Mouse (Mus musculus) cerebellum, adult 11 months (tissue): ENCODE data around the gene Gm42417.

Experiments
- DNase-seq: peaks from one replicate; pipeline ENCODE4 v3.0.0; 2022

Gene Gm42417

DNA sequence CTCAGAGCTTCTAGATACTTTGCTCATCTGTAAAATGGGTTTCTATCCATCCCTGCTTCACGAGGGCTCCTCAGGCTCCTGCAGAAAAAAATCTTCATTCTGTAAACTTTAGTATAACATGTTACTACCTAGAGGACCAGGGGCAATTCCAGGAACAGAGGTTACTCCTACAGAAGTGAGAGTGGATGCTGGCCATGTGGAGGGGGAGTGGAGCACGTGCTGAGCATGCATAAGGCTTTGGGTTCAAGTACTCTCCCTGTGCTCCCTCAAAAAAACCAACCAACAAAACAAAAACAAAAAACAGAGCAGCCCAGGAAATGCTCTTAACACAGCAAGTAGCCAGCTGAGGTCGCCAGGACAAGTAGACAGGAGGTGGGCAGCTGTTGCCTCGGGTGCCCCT is 24.4 kb upstream of the Gm42417 start:
- no peak for DNase-seq

GRCm38 (mm10) chr1:36563197-36563596 is 24.0 kb upstream of the Gm42417 start:
- DNase-seq, result no peak

GRCm38 (mm10) chr1:36562388-36562787 is 23.2 kb upstream of the Gm42417 start:
- DNase-seq, result no peak

DNA sequence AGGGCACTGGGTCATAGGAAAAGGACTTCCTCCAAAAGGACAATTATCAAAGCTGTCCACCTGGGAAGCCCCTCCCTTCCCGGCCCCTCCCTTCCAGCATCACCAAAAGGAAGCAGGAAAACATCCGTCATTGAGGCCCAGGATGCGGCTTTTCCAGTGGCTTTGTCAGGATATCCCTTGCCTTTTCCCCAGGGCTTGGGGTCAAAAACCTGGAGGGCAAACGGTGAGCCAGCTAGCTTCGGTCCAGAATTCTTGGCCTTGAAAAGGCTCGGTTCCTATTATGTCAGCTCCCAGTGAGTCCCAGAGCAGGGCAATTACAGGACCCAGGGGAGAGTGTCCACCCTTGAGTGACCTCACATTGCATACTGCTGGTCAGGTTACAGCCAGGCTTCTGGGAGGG is 21.7 kb upstream of the Gm42417 start:
- no peak for DNase-seq

DNA sequence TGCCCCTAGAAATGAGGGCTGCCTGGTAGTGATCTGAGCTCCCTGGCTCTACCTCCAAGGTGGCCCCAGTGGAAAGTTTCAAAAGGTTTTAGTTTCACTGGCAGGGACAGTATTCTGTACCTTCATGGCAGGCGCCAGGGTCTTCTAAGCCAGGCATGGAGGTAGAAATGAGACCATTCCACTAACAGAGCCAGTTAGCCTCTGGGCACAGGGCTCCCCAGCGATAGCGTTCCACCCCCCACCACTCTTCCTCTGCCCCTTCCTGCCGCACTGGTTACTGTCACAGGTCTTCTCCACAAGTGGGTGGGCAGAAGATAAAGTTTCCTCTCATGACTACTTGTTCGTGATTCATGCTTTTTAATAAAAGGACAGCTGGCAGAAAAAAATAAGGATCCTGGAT is 20.7 kb upstream of the Gm42417 start:
- no peak for DNase-seq

- no peak for DNase-seq
These were observed 20.0 kb upstream of the Gm42417 start for GRCm38 (mm10) chr1:36559256-36559655.

DNA sequence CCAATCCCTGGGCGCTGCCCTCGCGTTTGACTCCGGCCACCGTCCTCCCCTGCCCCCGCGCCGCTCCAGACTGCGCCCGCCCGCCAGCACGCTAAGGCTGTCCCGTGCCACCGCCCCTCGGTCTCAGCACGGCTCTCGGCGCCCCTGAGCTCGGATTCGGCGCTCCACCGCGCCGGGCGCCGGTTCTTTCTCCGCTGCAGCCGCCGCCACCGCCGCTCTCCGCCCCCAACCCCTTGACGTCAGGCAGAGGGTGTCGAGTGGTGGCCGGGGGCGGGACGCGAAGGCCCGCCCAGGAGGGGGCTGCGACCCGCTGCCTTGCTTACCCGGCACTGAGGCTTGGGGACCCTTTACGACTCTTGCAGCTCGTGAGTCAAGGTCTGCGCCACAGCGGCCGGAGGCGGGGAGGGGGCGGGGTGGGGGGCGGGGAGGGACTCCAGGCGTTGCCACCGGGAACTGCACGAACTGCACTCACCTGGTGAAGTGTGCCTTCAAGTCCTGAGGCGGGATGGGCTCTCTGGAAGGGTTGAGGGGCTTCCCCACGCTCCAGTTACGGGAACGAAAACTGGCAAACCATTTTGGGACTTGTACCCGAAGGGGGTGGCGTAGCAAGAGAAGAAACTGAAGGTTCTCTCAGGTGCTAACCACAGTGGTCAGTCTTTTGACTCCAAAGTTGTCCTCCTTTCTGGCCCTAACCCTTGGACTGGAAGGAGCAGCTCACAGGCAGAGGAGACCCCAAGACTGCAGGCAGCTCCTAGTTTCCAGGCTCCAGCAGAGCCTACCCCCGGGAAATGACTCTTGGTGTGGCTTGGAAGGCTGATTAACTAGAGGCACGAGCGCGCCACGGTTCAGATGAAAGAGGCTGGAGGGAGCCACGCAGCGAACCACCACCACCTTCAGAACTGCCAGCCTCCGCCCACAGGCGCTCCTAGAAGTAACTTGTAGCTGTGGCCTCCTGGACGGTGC is 19.1 kb upstream of the Gm42417 start, which contains the start of gene Sema4c:
Gene Sema4c (minus strand): TSS at position 319 of the 963 bp plus-strand sequence.
- peak; percentile 63 for DNase-seq

GRCm38 (mm10) chr1:36557457-36558011 is 18.3 kb upstream of the Gm42417 start:
- DNase-seq, result no peak

DNA sequence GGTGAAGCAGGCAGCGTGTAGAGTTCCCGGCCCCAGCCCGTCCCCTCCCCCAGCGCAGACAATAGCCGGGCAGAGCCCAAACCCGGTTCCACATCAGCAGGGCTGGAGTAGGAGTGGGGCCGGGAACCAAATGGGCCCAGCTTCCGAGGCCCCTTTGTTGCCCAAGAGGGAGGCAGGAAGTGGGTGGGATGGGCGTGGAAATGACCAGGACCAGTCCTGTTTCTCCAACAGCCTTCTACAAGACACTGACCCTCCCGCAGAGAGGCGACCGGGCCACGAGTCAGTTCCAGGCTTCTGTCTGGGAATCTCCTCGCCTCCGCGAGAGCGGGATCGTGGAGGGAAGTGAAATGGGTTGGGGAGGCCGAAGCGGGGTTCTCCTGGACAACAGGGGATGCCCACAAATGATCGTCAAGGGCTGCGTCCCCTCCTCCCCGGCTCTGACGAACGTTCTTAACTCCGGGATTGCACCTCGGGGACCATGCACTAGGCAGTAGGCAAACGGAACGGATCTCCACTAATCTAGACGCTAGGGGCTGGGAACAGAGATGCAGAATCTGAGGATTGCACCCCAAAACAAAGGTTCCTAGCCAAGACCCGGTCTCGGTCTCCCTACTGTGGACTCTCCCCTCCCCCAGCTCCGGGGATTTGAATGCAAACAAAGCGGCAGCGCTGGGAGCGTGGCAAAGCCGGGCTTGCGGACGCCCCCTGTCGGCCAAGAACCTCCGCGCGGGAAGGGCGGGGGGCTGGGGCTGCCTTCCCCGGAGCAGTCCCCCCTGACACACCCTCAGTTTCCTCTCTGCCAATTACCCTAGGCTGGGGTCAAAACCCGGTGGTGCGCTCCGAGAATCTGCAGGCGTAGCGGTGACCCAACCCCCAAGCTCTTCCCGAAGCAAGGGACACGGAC is 17.6 kb upstream of the Gm42417 start:
- DNase-seq, result peak; percentile 92

DNA sequence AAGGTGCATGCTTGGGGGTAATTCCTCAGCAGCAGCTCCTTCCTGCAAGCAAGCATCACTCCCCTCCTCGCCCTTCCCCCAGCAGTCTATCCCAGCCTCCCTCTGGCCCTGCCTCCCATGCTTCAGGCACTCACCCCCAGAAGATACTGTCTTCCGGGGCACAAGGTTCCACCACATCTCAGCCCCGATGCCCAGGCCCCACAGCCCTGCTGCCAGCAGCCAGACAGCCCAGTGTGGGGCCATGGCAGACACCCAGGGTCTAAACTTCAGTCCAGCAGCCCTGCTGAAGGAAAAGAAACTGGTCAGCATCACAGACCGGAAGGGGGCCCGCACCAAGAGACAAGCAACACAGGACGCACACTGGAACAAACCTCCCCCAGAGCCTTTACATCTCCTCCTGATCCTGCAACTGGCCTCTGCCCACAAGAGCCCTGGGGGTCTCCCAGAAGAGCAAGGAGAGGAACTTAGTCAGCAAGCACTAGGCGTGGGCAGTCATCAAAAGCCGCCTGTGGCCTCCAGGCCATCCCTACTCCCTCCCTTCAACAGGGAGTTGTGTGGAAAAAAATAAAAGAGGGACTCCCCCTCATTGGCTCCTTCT is 16.7 kb upstream of the Gm42417 start:
- DNase-seq, result peak; percentile 55

- DNase-seq, result no peak
These were observed 15.6 kb upstream of the Gm42417 start for GRCm38 (mm10) chr1:36554633-36555399.

- peak; percentile 83 for DNase-seq
These were observed 13.3 kb upstream of the Gm42417 start for GRCm38 (mm10) chr1:36552506-36552905.

DNA sequence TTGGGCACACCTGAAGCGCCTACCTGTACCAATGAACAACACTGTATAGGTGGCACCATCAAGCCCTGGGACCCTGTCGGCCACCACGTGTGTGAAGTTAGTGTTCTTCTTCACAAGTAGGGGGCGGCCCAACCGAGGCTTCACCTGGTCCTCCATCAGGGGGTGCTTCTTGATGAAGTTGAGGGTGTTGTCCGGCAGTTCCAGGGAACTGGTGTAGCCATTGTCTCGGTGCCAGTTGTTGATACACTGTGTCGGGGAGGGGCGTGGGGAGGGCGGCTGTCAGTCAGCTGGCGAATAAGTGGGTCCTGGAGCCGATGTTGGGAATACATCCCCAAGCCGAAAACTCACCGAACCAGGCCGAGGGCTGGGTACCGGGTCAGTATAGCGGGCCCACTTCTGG is 12.7 kb upstream of the Gm42417 start:
- DNase-seq, result no peak

- DNase-seq, result peak; percentile 60
These were observed 11.0 kb upstream of the Gm42417 start for GRCm38 (mm10) chr1:36550075-36550863.

DNA sequence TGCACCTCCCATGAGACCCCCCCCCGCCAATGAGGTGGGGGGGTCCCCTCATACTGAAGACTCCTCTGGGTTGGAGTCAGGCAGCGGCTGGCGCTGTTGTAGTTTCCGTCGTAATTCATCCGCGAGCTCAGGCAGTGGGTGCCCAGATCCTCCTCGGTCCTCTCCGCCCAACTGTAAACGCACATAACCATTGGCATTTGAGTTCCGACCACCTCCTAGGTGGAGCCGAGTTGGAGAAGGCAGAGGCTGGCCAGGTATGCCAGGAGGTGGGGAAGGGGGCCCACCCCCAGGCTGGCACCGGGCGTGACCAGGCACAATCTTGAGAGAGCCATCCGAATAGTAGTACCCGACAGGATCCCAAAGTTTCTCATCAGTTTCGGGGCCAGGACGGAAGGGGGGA is 10.3 kb upstream of the Gm42417 start:
- DNase-seq, result no peak

DNA sequence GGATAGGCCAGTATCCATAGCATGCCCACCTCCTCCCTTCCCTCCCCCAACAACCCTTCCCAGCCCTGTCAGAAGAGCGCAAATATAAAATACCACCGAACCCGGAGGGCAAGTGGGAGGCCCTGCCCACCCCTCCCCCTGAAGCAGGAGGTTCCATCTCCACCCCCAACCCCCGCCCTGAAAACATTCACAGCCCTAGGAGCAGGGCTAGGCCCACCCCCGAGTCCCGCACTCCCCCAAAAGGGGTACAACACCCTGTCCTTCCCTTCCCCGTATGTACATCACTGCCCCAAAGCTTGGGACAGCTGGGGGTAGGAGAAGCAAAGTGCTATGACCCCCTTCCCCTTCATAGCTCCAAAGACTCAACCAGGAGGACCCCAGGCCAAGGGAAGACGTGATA is 9.5 kb upstream of the Gm42417 start:
- DNase-seq, result no peak

DNA sequence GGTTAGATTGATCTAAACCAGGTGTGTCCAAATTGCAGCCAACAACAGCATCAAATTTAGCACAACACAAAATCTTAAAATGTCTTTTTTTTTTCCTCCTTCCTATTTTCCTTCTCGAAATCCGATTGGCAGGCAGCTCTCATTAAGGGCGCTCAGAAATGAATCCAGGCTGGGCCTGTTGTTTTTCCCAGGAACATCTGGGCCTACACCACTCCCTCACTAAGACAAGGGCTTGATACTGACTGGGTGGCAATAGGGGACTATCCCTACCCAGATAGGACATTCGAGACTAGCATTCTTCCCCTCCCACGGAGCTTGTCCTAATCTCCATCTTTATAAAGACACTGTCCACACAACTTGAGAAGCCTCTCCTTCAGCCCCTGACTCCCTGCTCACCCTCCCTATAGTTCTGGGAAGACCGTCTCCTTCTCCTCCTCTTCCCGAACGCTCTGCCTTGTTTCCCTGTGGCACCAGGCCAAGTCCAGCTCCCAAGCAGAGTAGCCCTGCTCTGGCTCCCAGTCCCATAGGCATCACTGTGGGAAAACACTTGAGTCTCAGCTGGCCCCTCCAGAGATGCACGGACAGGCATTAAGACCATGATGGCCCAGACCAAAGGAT is 8.9 kb upstream of the Gm42417 start:
- no peak for DNase-seq

DNA sequence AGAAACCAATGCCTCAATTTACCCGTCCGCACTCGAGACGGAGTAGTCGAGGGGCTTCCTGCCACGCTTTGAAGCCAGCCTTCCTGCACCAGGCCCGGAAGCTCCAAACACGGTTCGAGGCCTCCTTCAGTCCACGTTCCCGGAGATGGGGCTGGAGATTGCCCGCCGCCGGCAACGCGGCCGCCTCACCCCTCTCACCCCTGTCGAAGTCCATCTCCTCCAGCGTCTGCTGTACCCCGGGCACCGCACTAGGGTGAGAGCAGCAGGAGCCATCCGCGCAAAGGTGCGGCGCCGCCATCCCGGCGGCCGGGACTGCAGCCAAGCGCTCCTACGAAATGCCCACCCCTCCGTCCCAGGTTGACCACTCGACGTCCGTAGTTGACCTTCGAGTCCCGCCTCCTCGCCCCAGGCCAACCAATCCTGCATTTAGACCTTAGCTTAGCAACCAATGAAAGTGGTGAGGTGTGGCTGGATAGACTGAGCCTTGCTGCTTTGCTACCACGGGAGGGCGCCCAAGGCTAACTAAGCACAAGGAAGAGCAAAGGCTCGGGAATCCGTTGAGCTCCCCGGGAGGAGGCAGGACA is 7.8 kb upstream of the Gm42417 start, which contains the start of gene Ankrd39:
Gene Ankrd39 (minus strand): TSS at position 558 of the 584 bp plus-strand sequence.
- peak; percentile 98 for DNase-seq

DNA sequence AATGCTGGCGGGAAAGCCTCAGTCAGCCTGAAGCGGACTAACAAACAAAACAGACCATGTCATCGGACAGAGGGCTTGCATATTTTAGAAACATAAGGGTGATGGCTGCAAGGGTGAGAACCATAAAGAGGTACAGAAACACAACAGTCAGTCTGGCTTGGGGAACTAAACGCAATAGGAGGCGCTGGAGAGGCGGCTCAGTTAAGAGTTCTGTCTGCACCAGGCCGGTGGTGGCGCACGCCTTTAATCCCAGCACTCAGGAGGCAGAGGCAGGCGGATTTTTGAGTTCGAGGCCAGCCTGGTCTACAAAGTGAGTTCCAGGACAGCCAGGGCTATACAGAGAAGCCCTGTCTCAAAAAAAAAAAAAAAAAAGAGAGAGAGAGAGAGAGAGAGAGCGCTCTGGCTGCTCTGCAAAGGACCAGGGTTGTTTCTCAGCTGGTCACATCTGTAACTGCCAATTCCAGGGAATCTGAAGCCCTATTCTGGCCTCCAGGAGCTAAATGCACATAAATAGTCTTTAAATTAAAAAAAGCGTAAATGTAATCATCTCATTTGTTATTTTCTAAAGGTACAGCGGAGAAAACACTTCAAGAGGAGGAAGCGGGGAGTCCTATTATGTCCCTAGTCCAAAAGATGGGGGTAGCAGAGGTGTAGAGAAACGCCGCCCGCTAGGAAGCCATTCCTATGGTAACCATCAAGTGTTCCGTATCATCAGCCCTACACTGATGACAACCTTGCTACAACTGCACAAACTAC is 6.8 kb upstream of the Gm42417 start:
- DNase-seq, result no peak
